Mouse (Mus musculus) ovary, postnatal 14 days (tissue): Measurements from ENCODE around the gene Slc16a7.

Source experiments
- DNase-seq: peaks from one replicate; pipeline ENCODE4 v3.0.0; 2022; ENCODE audit warnings: low spot score

Slc16a7 gene

GRCm38 (mm10) chr10:125324149-125324834, 65.0 kb downstream of the Slc16a7 start:
- DNase-seq: no peak

- no peak for DNase-seq
Observed at GRCm38 (mm10) chr10:125321446-125322428, 67.5 kb downstream of the Slc16a7 start.

- peak; percentile 5 for DNase-seq
Observed at GRCm38 (mm10) chr10:125317317-125317716, 71.9 kb downstream of the Slc16a7 start.

GRCm38 (mm10) chr10:125310855-125311254, 78.4 kb downstream of the Slc16a7 start:
- no peak for DNase-seq

GRCm38 (mm10) chr10:125298036-125298435, 91.2 kb downstream of the Slc16a7 start:
- no peak for DNase-seq

DNA sequence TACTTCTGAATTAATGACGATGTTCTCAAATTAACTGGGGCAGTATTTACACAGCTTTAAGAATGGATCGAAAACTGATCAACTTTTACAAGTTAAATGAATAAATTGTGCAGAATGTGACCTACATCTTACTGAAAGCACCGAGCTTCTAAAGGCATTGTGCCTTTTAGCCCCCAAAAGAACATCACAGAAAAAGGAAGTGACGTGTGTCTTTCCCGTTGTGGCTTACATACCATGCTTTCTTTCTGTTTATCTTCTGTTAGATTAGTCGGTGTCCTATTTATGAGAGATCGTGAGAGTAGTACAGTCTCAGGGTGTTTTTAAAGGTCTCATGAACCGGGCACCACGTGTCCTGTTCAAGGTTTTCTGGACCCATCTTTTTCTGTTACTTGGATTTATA, 98.9 kb downstream of the Slc16a7 start:
- no peak for DNase-seq

- no peak for DNase-seq
Observed at GRCm38 (mm10) chr10:125288560-125288959, 100.7 kb downstream of the Slc16a7 start.

DNA sequence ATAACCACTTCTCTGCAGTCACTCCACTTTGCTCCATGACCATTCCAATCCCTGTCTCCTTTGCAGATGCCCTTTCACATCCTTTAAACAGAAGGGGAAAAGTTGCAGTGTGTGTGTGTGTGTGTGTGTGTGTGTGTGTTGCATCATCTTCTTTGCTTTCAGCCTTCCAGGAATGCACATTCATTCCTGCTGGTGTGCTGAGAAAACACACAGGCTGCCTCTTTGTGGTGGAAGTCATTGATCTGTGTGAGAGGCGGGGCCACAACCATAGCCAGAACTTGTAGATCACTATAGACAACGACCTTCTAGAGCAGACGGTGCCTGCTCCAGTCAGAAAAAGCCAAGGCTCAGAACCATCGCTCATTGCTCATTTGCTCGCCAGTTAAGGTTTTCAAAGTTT, 103.9 kb downstream of the Slc16a7 start:
- no peak for DNase-seq

DNA sequence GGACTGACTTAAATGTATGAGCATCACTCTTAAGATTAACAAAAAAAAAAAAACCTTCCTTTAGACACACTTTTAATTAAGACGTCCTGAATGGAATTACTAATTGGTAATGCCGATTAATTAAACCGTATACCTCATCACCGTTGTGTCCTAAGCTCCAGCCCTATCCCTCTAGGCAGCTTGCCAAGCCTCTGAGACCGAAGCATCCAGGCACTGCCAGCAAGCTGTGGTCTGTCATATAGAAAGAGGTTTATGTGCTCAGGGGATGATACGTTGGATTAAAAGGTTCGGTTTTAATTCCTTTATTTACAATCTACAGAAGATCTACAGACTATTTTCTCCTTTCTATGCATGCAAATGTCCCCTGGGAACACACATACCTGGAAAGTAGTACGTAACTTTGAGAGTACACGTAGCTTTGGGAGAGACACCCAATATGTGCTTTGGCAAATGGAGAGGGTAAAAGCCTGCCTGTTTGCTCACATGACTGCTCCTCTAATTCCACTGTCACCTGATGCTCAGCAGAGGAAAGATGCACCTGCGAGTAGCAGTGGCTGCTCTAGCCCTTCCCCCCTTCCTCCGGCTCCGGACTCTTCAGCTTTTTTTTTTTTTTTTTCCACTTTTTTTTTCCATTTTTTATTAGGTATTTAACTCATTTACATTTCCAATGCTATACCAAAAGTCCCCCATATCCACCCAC, 114.0 kb downstream of the Slc16a7 start:
- DNase-seq: no peak

- DNase-seq: no peak
Observed at GRCm38 (mm10) chr10:125274519-125275148, 114.6 kb downstream of the Slc16a7 start.

- no peak for DNase-seq
Observed at GRCm38 (mm10) chr10:125273759-125274158, 115.5 kb downstream of the Slc16a7 start.

GRCm38 (mm10) chr10:125271448-125271847, 117.8 kb downstream of the Slc16a7 start:
- DNase-seq: no peak

GRCm38 (mm10) chr10:125270266-125270665, 119.0 kb downstream of the Slc16a7 start:
- DNase-seq: no peak

DNA sequence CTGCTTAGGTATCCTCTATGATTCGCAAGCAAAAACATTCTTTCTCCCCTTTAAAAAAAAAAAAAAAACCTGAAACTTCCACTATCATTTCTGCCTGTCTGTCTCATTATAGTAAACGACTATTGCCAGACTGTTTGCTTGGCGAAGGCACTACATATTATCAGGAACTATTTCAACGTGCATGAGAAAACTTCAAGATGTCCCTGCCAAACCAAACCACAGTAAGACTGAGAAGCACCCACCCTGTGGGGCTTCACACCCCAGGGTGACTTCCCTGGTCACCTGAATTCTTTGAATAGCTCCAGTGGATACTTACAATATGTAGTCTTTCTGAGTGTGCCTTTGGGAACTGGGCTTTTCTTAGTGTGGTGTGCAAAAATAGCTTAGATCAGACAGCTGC, 122.9 kb downstream of the Slc16a7 start:
- no peak for DNase-seq

- DNase-seq: no peak
Observed at GRCm38 (mm10) chr10:125265901-125266300, 123.4 kb downstream of the Slc16a7 start.

DNA sequence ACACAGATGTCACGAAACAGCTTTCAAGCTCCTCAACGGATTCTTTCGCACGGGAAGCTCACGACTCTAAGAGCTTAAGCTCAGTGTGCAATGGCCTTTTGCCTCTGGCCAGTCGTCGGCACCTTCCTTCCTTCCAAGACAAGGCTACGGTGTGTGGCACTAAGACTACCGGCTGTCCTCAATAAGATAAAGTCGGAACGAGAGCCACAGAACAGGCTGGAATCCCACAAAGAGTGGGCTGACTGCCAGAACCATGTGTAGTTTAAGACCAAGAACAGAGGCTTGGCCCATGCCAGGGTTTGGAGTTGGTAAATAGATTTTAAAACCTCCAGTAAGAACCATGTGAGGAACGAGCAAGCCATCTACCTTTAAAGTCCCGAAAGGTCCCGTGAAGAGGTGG, 123.8 kb downstream of the Slc16a7 start:
- DNase-seq: no peak

GRCm38 (mm10) chr10:125264938-125265337, 124.3 kb downstream of the Slc16a7 start:
- DNase-seq: no peak

DNA sequence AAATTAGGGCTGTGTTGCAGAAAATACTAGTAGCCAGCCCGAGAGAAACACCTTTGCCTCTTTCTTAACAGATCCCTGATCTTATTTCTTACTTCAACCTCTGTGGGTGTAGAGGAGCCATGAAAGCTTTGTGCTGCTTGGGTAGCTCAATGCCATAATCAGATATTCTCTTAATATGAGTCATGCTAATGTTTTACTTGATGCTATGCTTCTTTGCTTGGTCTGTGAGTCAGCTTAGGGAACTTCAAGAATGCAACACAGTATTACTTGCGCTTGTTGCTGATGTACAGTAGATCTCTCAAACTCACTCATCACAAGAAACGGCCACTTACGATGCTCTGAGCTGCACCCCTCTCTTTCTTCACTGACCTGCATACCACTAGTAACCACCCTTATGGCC, 133.4 kb downstream of the Slc16a7 start:
- no peak for DNase-seq

GRCm38 (mm10) chr10:125214536-125214935, 174.7 kb downstream of the Slc16a7 start:
- DNase-seq: no peak

GRCm38 (mm10) chr10:125213805-125214204, 175.5 kb downstream of the Slc16a7 start:
- no peak for DNase-seq

DNA sequence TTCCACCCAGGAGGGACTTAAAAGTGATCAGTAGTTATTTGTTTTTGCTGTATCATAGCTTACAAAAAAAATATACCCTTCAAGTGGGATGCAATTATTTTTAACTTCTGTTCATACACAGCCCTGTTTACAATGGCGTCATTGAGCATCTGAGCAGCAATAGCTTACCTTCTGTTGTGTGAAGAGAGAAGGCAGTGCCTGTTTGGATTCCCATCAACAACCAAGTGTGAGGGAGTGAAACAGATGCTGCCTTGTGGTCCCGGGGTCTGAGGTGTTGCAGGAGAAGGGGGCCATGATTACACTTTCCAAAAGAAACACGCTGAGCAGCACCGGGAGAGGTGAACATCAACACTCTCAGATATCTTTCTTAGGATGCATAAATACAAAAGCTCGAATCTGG, 201.7 kb downstream of the Slc16a7 start:
- DNase-seq: no peak

- no peak for DNase-seq
Observed at GRCm38 (mm10) chr10:125185387-125185786, 203.9 kb downstream of the Slc16a7 start.
